Mouse (Mus musculus): ENCODE data around the gene Car6.

GRCm38 (mm10) chr4:150229747-150230390 lies 28.7 kb upstream of the Car6 start:
- TF ChIP-seq POLR2A (IDR thresholded peaks at IDR 0.05; ENCODE audit: borderline replicate concordance, extremely low read depth, low read depth, low read length), result no peak
- TF ChIP-seq CTCF (IDR thresholded peaks at IDR 0.05; ENCODE audit: insufficient read depth, low read length), result no peak

Measured in lung, adult 2 months (tissue).